Mouse (Mus musculus): Measurements from ENCODE around the gene Fam124b. TPM values are rescaled to one million over a fixed set of nuclear protein-coding genes. Genes with fewer than 3 reads are reported as not detected.

The Fam124b gene
- total and polyA plus RNA-seq, 2 experiments from 2014 or later: 0.24 to 0.31 TPM

DNA sequence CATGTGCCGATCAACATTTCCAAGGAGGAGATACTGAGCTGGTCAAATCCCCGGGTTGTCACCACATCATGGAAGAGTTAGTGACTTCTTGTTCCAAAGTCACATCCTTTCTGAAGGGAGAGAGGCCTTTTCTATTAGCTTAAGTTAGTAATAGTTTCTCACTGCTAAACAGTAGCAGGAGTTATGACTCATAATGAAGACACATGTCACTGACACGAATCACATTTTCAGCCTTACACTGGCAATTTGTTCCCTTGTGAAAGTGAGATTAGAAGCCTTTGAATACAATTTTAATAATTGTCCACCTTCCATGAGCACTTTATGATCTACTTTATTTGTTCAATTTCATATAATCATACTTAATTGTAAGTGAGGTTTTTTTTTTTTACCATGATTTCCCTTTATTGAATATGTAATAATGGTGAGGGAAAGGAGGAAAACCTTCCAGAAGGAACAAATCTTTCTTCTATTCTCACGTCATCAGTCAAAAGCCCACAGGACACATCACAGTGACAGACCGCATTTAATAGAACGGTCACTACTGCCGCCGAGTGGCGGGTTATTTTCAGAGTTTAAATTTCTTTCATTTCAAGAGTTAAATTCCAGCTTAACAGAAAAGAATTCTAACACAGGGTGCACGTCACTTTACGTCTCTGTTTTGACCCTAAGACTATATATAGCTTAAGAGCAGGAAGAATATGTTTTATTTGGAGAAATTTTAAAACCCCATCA, 40.5 kb downstream of the Fam124b start:
- H3K36me3 ChIP-seq (ENCODE audit: insufficient read depth): no peaks in the 10 kb centered on the region
- no peak overlapping the region for H3K4me3 ChIP-seq (ENCODE audit: low read depth, low read length)
- peak; percentile 51 for TF ChIP-seq CTCF (IDR thresholded peaks at IDR 0.05; ENCODE audit: low read depth)
- H3K27ac ChIP-seq (ENCODE audit: low read depth, low read length): no peak overlapping the region
- no peaks in the 10 kb centered on the region for H3K4me1 ChIP-seq (ENCODE audit: insufficient read depth)
- peak; percentile 30; the same call in 1 of the 2 replicates for ATAC-seq
- H3K9ac ChIP-seq: no peak overlapping the region
- no peak overlapping the region for H3K4me2 ChIP-seq (ENCODE audit: low read depth)
- 63% methylated on average over 11 of the region's 11 CpGs for WGBS
- no peaks in the 10 kb centered on the region for H3K27me3 ChIP-seq (ENCODE audit: insufficient read depth, low read length)
- H3K9me3 ChIP-seq (ENCODE audit: low read length): no peaks in the 10 kb centered on the region
- peak; percentile 53 for DNase-seq

- Histone ChIP-seq H3K4me3 (ENCODE audit: low read depth, low read length) (no peak overlapping the region), H3K4me1 (ENCODE audit: insufficient read depth) (no peaks in the 10 kb centered on the region), H3K36me3 (ENCODE audit: insufficient read depth) (no peaks in the 10 kb centered on the region), H3K9me3 (ENCODE audit: low read length) (no peaks in the 10 kb centered on the region), H3K4me2 (ENCODE audit: low read depth) (no peak overlapping the region), H3K27ac (ENCODE audit: low read depth, low read length) (no peak overlapping the region), H3K27me3 (ENCODE audit: insufficient read depth, low read length) (no peaks in the 10 kb centered on the region), H3K9ac (no peak overlapping the region)
- TF ChIP-seq CTCF (IDR thresholded peaks at IDR 0.05; ENCODE audit: low read depth): no peak
- no peak for DNase-seq
- ATAC-seq: no peak
- 91% methylated on average over 5 of the region's 5 CpGs for WGBS
These were observed 50.6 kb downstream of the Fam124b start for GRCm38 (mm10) chr1:80167706-80168105.

GRCm38 (mm10) chr1:80166577-80166976, 51.7 kb downstream of the Fam124b start:
- WGBS: 73% methylated on average over 4 of the region's 4 CpGs
- no peak for DNase-seq
- H3K4me3 ChIP-seq (ENCODE audit: low read depth, low read length): no peak overlapping the region
- no peak for ATAC-seq
- no peaks in the 10 kb centered on the region for H3K9me3 ChIP-seq (ENCODE audit: low read length)
- TF ChIP-seq CTCF (IDR thresholded peaks at IDR 0.05; ENCODE audit: low read depth): no peak
- no peaks in the 10 kb centered on the region for H3K27me3 ChIP-seq (ENCODE audit: insufficient read depth, low read length)
- H3K27ac ChIP-seq (ENCODE audit: low read depth, low read length): no peak overlapping the region
- H3K36me3 ChIP-seq (ENCODE audit: insufficient read depth): no peaks in the 10 kb centered on the region
- H3K9ac ChIP-seq: no peak overlapping the region
- no peaks in the 10 kb centered on the region for H3K4me1 ChIP-seq (ENCODE audit: insufficient read depth)
- H3K4me2 ChIP-seq (ENCODE audit: low read depth): no peak overlapping the region

DNA sequence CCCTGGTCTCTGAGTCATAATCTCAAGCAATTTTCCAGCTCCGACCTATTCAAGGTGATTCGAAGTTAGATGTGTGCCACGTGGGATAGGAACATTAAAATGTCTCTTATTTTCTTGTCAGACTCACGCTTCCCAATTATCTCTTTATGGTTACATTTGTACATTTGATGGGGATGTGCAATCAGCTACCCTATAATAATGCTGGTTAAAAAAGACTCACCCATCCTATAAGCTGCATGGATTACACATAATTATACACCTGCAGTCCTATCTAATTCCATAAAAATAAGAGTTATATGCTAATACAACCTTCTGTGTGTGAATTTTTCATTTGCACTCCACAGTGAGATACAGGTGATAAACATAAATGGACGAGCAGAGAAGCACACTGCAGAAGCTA, 52.9 kb downstream of the Fam124b start:
- H3K9ac ChIP-seq: no peak overlapping the region
- no peaks in the 10 kb centered on the region for H3K36me3 ChIP-seq (ENCODE audit: insufficient read depth)
- no peak for TF ChIP-seq CTCF (IDR thresholded peaks at IDR 0.05; ENCODE audit: low read depth)
- H3K4me1 ChIP-seq (ENCODE audit: insufficient read depth): no peaks in the 10 kb centered on the region
- H3K27me3 ChIP-seq (ENCODE audit: insufficient read depth, low read length): no peaks in the 10 kb centered on the region
- ATAC-seq (peak; percentile 55; the same call in 1 of the 2 replicates), DNase-seq (no peak)
- H3K4me3 ChIP-seq (ENCODE audit: low read depth, low read length): no peak overlapping the region
- H3K4me2 ChIP-seq (ENCODE audit: low read depth): no peak overlapping the region
- no peak overlapping the region for H3K27ac ChIP-seq (ENCODE audit: low read depth, low read length)
- 82% methylated on average over 5 of the region's 5 CpGs for WGBS
- H3K9me3 ChIP-seq (ENCODE audit: low read length): no peaks in the 10 kb centered on the region

DNA sequence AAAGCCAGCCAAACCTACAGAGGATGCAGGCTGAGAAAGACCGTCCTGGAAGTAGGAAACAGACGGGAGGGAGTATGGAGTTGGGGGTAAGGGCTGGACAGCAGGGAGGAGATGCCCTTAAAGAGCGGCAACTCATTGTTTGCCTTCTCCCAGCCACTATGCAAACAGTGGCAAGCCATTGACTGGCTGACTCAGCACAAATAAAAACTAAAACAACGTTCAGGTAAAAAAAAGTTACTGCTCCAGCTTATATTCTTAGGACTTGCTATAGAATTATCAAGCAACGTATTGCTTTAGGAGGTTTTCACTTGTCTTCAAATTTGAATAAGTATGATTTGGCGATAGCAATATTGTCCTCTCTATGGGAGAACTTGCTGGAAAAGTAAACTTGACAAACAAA, 55.3 kb downstream of the Fam124b start:
- H3K9ac ChIP-seq: no peak overlapping the region
- H3K36me3 ChIP-seq (ENCODE audit: insufficient read depth): no peaks in the 10 kb centered on the region
- H3K27ac ChIP-seq (ENCODE audit: low read depth, low read length): no peak overlapping the region
- H3K27me3 ChIP-seq (ENCODE audit: insufficient read depth, low read length): no peaks in the 10 kb centered on the region
- H3K4me2 ChIP-seq (ENCODE audit: low read depth): no peak overlapping the region
- no peaks in the 10 kb centered on the region for H3K4me1 ChIP-seq (ENCODE audit: insufficient read depth)
- no peak overlapping the region for H3K4me3 ChIP-seq (ENCODE audit: low read depth, low read length)
- no peaks in the 10 kb centered on the region for H3K9me3 ChIP-seq (ENCODE audit: low read length)
- WGBS: 67% methylated on average over 6 of the region's 6 CpGs
- ATAC-seq: no peak
- no peak for DNase-seq
- TF ChIP-seq CTCF (IDR thresholded peaks at IDR 0.05; ENCODE audit: low read depth): no peak

GRCm38 (mm10) chr1:80159586-80159985, 58.7 kb downstream of the Fam124b start:
- TF ChIP-seq CTCF (IDR thresholded peaks at IDR 0.05; ENCODE audit: low read depth): no peak
- no peak overlapping the region for H3K4me2 ChIP-seq (ENCODE audit: low read depth)
- no peak for ATAC-seq

GRCm38 (mm10) chr1:80154902-80155301, 63.4 kb downstream of the Fam124b start:
- TF ChIP-seq CTCF (IDR thresholded peaks at IDR 0.05; ENCODE audit: low read depth): no peak
- Histone ChIP-seq H3K27ac (ENCODE audit: low read depth, low read length) (no peak overlapping the region), H3K4me3 (ENCODE audit: low read depth, low read length) (no peak overlapping the region), H3K4me1 (ENCODE audit: insufficient read depth) (no peaks in the 10 kb centered on the region), H3K9ac (no peak overlapping the region), H3K4me2 (ENCODE audit: low read depth) (no peak overlapping the region), H3K36me3 (ENCODE audit: insufficient read depth) (no peaks in the 10 kb centered on the region), H3K27me3 (ENCODE audit: insufficient read depth, low read length) (no peaks in the 10 kb centered on the region), H3K9me3 (ENCODE audit: low read length) (no peaks in the 10 kb centered on the region)
- ATAC-seq: peak; percentile 56
- 70% methylated on average over 1 of the region's 1 CpGs for WGBS
- DNase-seq: no peak

More at GRCm38 (mm10) chr1:80159586-80159985, 58.7 kb downstream of the Fam124b start:
- H3K27me3 ChIP-seq (ENCODE audit: insufficient read depth, low read length): no peaks in the 10 kb centered on the region
- H3K36me3 ChIP-seq (ENCODE audit: insufficient read depth): no peaks in the 10 kb centered on the region
- no peaks in the 10 kb centered on the region for H3K9me3 ChIP-seq (ENCODE audit: low read length)
- no peak overlapping the region for H3K27ac ChIP-seq (ENCODE audit: low read depth, low read length)
- no peaks in the 10 kb centered on the region for H3K4me1 ChIP-seq (ENCODE audit: insufficient read depth)
- H3K9ac ChIP-seq: no peak overlapping the region
- no peak overlapping the region for H3K4me3 ChIP-seq (ENCODE audit: low read depth, low read length)
- DNase-seq: no peak
